Mouse (Mus musculus): Measurements from ENCODE around the gene Cdh16.

DNA sequence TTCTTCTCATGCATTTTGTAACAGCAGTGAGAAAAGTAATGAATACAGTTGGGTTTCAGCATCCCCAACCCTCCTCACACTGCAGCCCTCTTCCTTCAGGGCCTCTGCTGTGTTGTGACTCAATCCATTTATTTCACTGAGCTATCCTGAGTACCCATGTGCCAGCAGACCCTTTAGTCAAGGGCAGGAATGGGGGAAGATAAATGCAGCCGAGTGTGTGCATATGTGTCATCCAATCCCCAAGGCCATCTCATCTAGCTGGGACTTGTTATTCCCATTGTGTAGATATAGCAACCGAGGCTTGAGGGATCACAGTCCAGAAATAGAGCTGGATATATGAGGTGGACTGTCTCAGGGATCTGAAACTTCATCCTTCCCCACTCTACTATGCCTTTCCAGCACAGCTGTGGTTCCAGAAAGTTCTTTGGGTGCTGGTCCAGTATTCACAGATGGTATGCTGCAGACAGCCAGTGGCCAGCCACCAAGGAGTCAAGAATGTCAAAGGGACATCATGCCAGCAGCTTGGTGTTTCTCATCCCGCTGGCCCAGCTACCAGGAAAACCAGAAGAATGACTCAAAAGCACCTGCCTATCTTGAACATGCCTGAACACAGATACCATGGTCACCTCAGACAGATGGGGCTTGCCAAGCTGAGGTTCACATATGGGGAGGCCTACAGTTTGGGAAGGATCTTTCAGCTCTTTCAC is 11.0 kb upstream of the Cdh16 start:
- TF ChIP-seq CTCF (IDR thresholded peaks at IDR 0.05; ENCODE audit: low read depth, low read length) (no peak), POLR2A (IDR thresholded peaks at IDR 0.05; ENCODE audit: insufficient read depth, low read length) (no peak)

Data from ES-Bruce4 (cell line).